Mouse (Mus musculus) brain, embryonic 14.5 days (tissue): ENCODE results near the gene Tuba1a. TPM values are rescaled to one million over a fixed set of nuclear protein-coding genes. Genes with fewer than 3 reads are reported as not detected.
A peak's percentile ranks its signal among the peaks of the same experiment; 100 is the strongest.
"Not testable (repeated sequence)": the region's sequence is repeated elsewhere in the genome, so short reads cannot be mapped to it uniquely, and the experiment has no call there.

Source experiments
- DNase-seq: peaks from one replicate; pipeline ENCODE4 v3.0.0-alpha.2; 2011; ENCODE audit warnings: low read depth
- CTCF ChIP-seq: fragments of 200-500 bp; IDR thresholded peaks from 2 replicates; pipeline ENCODE4 v1.5.1; 2012; ENCODE audit warnings: inconsistent platforms, mild to moderate bottlenecking, moderate library complexity, borderline replicate concordance; ENCODE audit not compliant: insufficient read depth, insufficient read length; ENCODE audit errors: extremely low read depth
- POLR2A ChIP-seq: fragments of 200-500 bp; IDR thresholded peaks from 2 replicates; pipeline ENCODE4 v1.6.1; 2012; ENCODE audit warnings: mild to moderate bottlenecking, inconsistent platforms, borderline replicate concordance; ENCODE audit not compliant: poor library complexity, insufficient read depth, insufficient read length, severe bottlenecking; ENCODE audit errors: extremely low read depth
- polyA plus RNA-seq: library from polyadenylated mRNA; depleted of rRNA; stranded (reverse); fragments of >200 nt; gene quantifications from 2 replicates; pipeline ENCODE4 v1.2.3, GENCODE M21; 2012

Gene Tuba1a
- polyA plus RNA-seq, 1 experiment = 14,471 TPM

GRCm38 (mm10) chr15:98957475-98957874, 4.0 kb upstream of the Tuba1a start:
- DNase-seq = no peak
- TF ChIP-seq CTCF (no peak), POLR2A (no peak)

- DNase-seq = peak; percentile 61
Measured at GRCm38 (mm10) chr15:98956000-98956399, 2.5 kb upstream of the Tuba1a start.

GRCm38 (mm10) chr15:98955324-98955723, 1.8 kb upstream of the Tuba1a start:
- peak; percentile 78 for DNase-seq
- no peak for TF ChIP-seq POLR2A
- no peak for TF ChIP-seq CTCF

More at GRCm38 (mm10) chr15:98956000-98956399, 2.5 kb upstream of the Tuba1a start:
- TF ChIP-seq POLR2A (no peak), CTCF (no peak)

- peak; percentile 15; the same call in 1 of the 2 replicates for TF ChIP-seq POLR2A
- no peak for TF ChIP-seq CTCF
- peak; percentile 90 for DNase-seq
Measured at GRCm38 (mm10) chr15:98954425-98955253, 1.1 kb upstream of the Tuba1a start.

GRCm38 (mm10) chr15:98952751-98953400, 627 bp downstream of the Tuba1a start:
- DNase-seq = peak; percentile 88
- TF ChIP-seq CTCF (peak; percentile 36; the same call in 1 of the 2 replicates), POLR2A (no peak)

GRCm38 (mm10) chr15:98952063-98952455, 1.4 kb downstream of the Tuba1a start:
- peak; percentile 83 for DNase-seq

GRCm38 (mm10) chr15:98951122-98952062, 2.1 kb downstream of the Tuba1a start:
- not testable (repeated sequence) for DNase-seq

More at GRCm38 (mm10) chr15:98952063-98952455, 1.4 kb downstream of the Tuba1a start:
- TF ChIP-seq POLR2A (no peak; the same call in 1 of the 2 replicates), CTCF (no peak)

GRCm38 (mm10) chr15:98949607-98949892, 4.0 kb downstream of the Tuba1a start:
- no peak for DNase-seq
- TF ChIP-seq CTCF (no peak), POLR2A (no peak)

GRCm38 (mm10) chr15:98948857-98949606, 4.5 kb downstream of the Tuba1a start:
- DNase-seq = peak; percentile 62
- TF ChIP-seq CTCF (no peak), POLR2A (0 out of 2 replicates have a peak, but pooled peaks have one; percentile 4)

GRCm38 (mm10) chr15:98948382-98948781, 5.1 kb downstream of the Tuba1a start:
- 0 out of 2 replicates have a peak, but pooled peaks have one; percentile 4 for TF ChIP-seq POLR2A
- TF ChIP-seq CTCF = no peak
- no peak for DNase-seq

GRCm38 (mm10) chr15:98947884-98948283, 5.6 kb downstream of the Tuba1a start:
- DNase-seq = no peak

More at GRCm38 (mm10) chr15:98947884-98948283, 5.6 kb downstream of the Tuba1a start:
- TF ChIP-seq POLR2A (no peak), CTCF (no peak)
